Mouse (Mus musculus) hindbrain, embryonic 13.5 days (tissue): Measurements from ENCODE around the gene 1110008L16Rik. TPM values are rescaled to one million over a fixed set of nuclear protein-coding genes. Genes with fewer than 3 reads are reported as not detected.

Source experiments
- ATAC-seq: fragments of 200-750 bp; cut with Nextera tagmentation; 2 replicates; pipeline ENCODE4 v1.8.0; 2017; ENCODE audit warnings: moderate TSS enrichment; ENCODE audit not compliant: low FRiP score
- H3K27ac ChIP-seq: fragments of 300-500 bp; sonication (generic); 2 replicates; pipeline ENCODE4 v1.5.1; 2015; ENCODE audit warnings: inconsistent platforms, mild to moderate bottlenecking, moderate library complexity
- H3K27me3 ChIP-seq: fragments of 300-500 bp; sonication (generic); 2 replicates; pipeline ENCODE4 v1.6.1; 2015; ENCODE audit warnings: mild to moderate bottlenecking, inconsistent platforms
- H3K36me3 ChIP-seq: fragments of 300-500 bp; sonication (generic); 2 replicates; pipeline ENCODE4 v1.6.1; 2015; ENCODE audit warnings: mild to moderate bottlenecking, inconsistent platforms
- H3K4me1 ChIP-seq: fragments of 300-500 bp; sonication (generic); replicated peaks from 2 replicates; pipeline ENCODE4 v1.6.1; 2015; ENCODE audit warnings: inconsistent platforms
- H3K4me2 ChIP-seq: fragments of 300-500 bp; sonication (generic); 2 replicates; pipeline ENCODE4 v1.6.1; 2015; ENCODE audit warnings: inconsistent platforms, mild to moderate bottlenecking, moderate library complexity
- H3K4me3 ChIP-seq: fragments of 300-500 bp; sonication (generic); 2 replicates; pipeline ENCODE4 v1.5.1; 2015; ENCODE audit warnings: mild to moderate bottlenecking, inconsistent platforms
- H3K9ac ChIP-seq: fragments of 300-500 bp; sonication (generic); 2 replicates; pipeline ENCODE4 v1.6.1; 2015; ENCODE audit warnings: mild to moderate bottlenecking, inconsistent platforms
- H3K9me3 ChIP-seq: fragments of 300-500 bp; sonication (generic); 2 replicates; pipeline ENCODE4 v1.6.1; 2016; ENCODE audit warnings: inconsistent platforms
- WGBS: fragments of 180-500 bp; shearing (Covaris S2); methylation state at CpG from one replicate; pipeline ENCODE4 v1.1.7; 2015; 5-methylcytosine and 5-hydroxymethylcytosine counted together
- polyA plus RNA-seq: library from polyadenylated mRNA; unstranded; fragments of >200 nt; fragmentation: Nextera tagmentation; extraction: Ambion mirVana; gene quantifications from 2 replicates; pipeline ENCODE4 v1.2.1, GENCODE M21; 2015

1110008L16Rik gene
- polyA plus RNA-seq, 1 experiment from 2014 or later = 8.9 TPM

GRCm38 (mm10) chr12:55399128-55399677 lies 99.8 kb downstream of the 1110008L16Rik start:
- 2% methylated on average over 20 of the region's 20 CpGs for WGBS
- peak overlapping the region; percentile 97 for H3K4me2 ChIP-seq
- peaks cover 16% of the 10 kb centered on the region for H3K4me1 ChIP-seq
- peak overlapping the region; percentile 93 for H3K27ac ChIP-seq
- no peaks in the 10 kb centered on the region; the same call in 1 of the 2 replicates for H3K36me3 ChIP-seq
- peak overlapping the region; percentile 94 for H3K4me3 ChIP-seq
- no peak; the same call in 1 of the 2 replicates for ATAC-seq
- H3K27me3 ChIP-seq = no peaks in the 10 kb centered on the region
- peak overlapping the region; percentile 94 for H3K9ac ChIP-seq
- H3K9me3 ChIP-seq = no peaks in the 10 kb centered on the region

- H3K27me3 ChIP-seq = no peaks in the 10 kb centered on the region
- H3K4me3 ChIP-seq = no peak overlapping the region
- H3K9me3 ChIP-seq = no peaks in the 10 kb centered on the region
- ATAC-seq = no peak
- no peak overlapping the region for H3K4me2 ChIP-seq
- H3K36me3 ChIP-seq = peaks cover 48% of the 10 kb centered on the region
- no peak overlapping the region for H3K27ac ChIP-seq
- H3K9ac ChIP-seq = no peak overlapping the region
- no peaks in the 10 kb centered on the region for H3K4me1 ChIP-seq
- WGBS = 93% methylated on average over 5 of the region's 5 CpGs
Observed at GRCm38 (mm10) chr12:55407888-55408287, 108.5 kb downstream of the 1110008L16Rik start.

DNA sequence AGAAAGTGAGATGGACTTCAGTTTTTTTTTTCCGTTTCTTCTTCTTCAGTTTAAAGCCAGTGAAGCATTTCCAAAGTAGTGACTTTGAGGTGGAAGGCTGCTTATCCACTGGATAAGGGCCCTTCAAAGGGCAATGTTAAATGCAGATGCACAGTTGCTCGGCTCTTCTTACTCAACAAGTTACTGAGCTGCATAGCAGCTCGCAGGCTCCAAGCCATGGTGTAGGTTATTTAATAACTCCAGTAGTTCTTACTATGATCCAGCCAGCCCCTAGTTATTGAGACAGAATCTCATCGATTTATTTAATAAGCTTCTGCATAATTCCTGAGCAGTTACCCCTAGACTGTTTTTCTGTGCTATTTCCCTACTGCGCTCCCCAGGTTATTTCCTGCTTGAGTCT lies 115.9 kb downstream of the 1110008L16Rik start:
- WGBS = 99% methylated on average over 5 of the region's 5 CpGs
- H3K27me3 ChIP-seq = no peaks in the 10 kb centered on the region
- H3K36me3 ChIP-seq = peaks cover 86% of the 10 kb centered on the region

GRCm38 (mm10) chr12:55415762-55416161 lies 116.4 kb downstream of the 1110008L16Rik start:
- H3K27ac ChIP-seq = no peak overlapping the region
- 79% methylated on average over 1 of the region's 1 CpGs for WGBS
- no peaks in the 10 kb centered on the region for H3K9me3 ChIP-seq
- no peaks in the 10 kb centered on the region for H3K27me3 ChIP-seq
- H3K4me1 ChIP-seq = no peaks in the 10 kb centered on the region
- H3K4me3 ChIP-seq = no peak overlapping the region
- no peak for ATAC-seq
- H3K36me3 ChIP-seq = peaks cover 87% of the 10 kb centered on the region
- no peak overlapping the region for H3K4me2 ChIP-seq
- H3K9ac ChIP-seq = no peak overlapping the region

More for the DNA sequence above, 115.9 kb downstream of the 1110008L16Rik start:
- no peak for ATAC-seq
- Histone ChIP-seq H3K4me1 (no peaks in the 10 kb centered on the region), H3K9me3 (no peaks in the 10 kb centered on the region), H3K4me3 (no peak overlapping the region), H3K27ac (no peak overlapping the region), H3K4me2 (no peak overlapping the region), H3K9ac (no peak overlapping the region)

- Histone ChIP-seq H3K4me1 (no peaks in the 10 kb centered on the region), H3K4me3 (no peak overlapping the region), H3K27ac (no peak overlapping the region), H3K9me3 (no peaks in the 10 kb centered on the region), H3K36me3 (peaks cover 50% of the 10 kb centered on the region), H3K4me2 (no peak overlapping the region), H3K9ac (no peak overlapping the region), H3K27me3 (no peaks in the 10 kb centered on the region)
- WGBS = 95% methylated on average over 24 of the region's 24 CpGs
- ATAC-seq = no peak
Observed at GRCm38 (mm10) chr12:55420220-55420619, 120.8 kb downstream of the 1110008L16Rik start.

GRCm38 (mm10) chr12:55422057-55422456 lies 122.7 kb downstream of the 1110008L16Rik start:
- Histone ChIP-seq H3K36me3 (peaks cover 33% of the 10 kb centered on the region), H3K9me3 (no peaks in the 10 kb centered on the region), H3K4me3 (no peak overlapping the region), H3K27ac (no peak overlapping the region), H3K27me3 (no peaks in the 10 kb centered on the region), H3K4me1 (no peaks in the 10 kb centered on the region), H3K9ac (no peak overlapping the region), H3K4me2 (no peak overlapping the region)
- 45% methylated on average over 3 of the region's 3 CpGs for WGBS
- no peak for ATAC-seq

GRCm38 (mm10) chr12:55426300-55426699 lies 126.9 kb downstream of the 1110008L16Rik start:
- no peak overlapping the region for H3K9ac ChIP-seq
- no peak overlapping the region for H3K27ac ChIP-seq
- no peak overlapping the region for H3K4me3 ChIP-seq
- H3K4me1 ChIP-seq = no peaks in the 10 kb centered on the region
- H3K4me2 ChIP-seq = no peak overlapping the region
- no peaks in the 10 kb centered on the region for H3K27me3 ChIP-seq
- H3K36me3 ChIP-seq = no peaks in the 10 kb centered on the region; the same call in 1 of the 2 replicates
- WGBS = 90% methylated on average over 7 of the region's 7 CpGs
- H3K9me3 ChIP-seq = no peaks in the 10 kb centered on the region
- ATAC-seq = no peak

DNA sequence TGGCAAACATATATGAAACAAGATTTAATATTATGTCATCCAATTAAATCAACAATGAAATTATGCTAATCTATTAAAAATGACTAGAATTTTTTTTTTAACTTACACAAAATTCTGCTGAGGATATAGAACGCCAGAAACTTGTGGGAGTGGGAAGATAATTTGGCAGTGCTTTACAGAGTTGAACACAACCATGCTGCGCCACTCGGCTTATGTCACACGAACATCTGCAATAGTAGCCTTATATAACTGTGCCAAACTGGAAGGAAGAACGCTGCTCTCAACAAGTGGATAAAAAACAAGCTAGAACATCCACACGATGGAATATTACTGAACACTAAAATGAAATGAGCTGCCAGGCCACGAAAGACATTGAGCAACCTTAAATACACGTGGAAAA lies 129.8 kb downstream of the 1110008L16Rik start:
- no peaks in the 10 kb centered on the region for H3K4me1 ChIP-seq
- no peaks in the 10 kb centered on the region for H3K9me3 ChIP-seq
- no peak overlapping the region for H3K27ac ChIP-seq
- H3K4me3 ChIP-seq = no peak overlapping the region
- no peak for ATAC-seq
- H3K27me3 ChIP-seq = no peaks in the 10 kb centered on the region
- H3K9ac ChIP-seq = no peak overlapping the region
- no peak overlapping the region for H3K4me2 ChIP-seq
- H3K36me3 ChIP-seq = no peaks in the 10 kb centered on the region
- 90% methylated on average over 8 of the region's 8 CpGs for WGBS

DNA sequence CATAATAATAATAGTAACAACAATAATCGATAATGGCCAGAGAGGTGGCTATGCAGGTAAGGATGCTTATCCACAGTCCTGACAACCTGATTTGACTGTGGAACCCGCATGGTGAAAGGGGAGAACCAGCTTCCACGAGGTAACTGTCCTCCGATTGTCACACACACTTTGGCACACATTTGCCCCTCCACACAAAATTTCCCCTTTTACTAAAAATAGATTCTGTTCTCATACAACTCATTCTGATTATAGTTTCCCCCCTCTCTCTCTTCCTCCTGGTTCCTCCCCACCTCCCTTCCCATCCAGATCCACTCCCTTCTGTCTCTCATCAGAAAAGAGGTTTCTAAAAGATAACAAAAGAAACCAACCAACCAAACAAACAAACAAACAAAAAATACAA lies 130.6 kb downstream of the 1110008L16Rik start:
- Histone ChIP-seq H3K36me3 (no peaks in the 10 kb centered on the region), H3K27me3 (no peaks in the 10 kb centered on the region), H3K9ac (no peak overlapping the region), H3K4me1 (no peaks in the 10 kb centered on the region), H3K4me2 (no peak overlapping the region), H3K27ac (no peak overlapping the region), H3K4me3 (no peak overlapping the region), H3K9me3 (no peaks in the 10 kb centered on the region)
- WGBS = 90% methylated on average over 4 of the region's 4 CpGs
- ATAC-seq = no peak

Other genes starting within 250 kb of the 1110008L16Rik start
- gene 2700097O09Rik, start 219.5 kb upstream of the 1110008L16Rik start, polyA plus RNA-seq = 35.9 and 37.3 TPM in 2 replicates
- 188 and 196 TPM in 2 replicates for gene Srp54a, start 219.3 kb upstream of the 1110008L16Rik start, polyA plus RNA-seq
- 45.1 and 46.1 TPM in 2 replicates for gene Fam177a, start 175.1 kb upstream of the 1110008L16Rik start, polyA plus RNA-seq
- gene Srp54b, start 144.5 kb upstream of the 1110008L16Rik start, polyA plus RNA-seq = 69.7 and 74.4 TPM in 2 replicates
- gene 1700047I17Rik2, start 100.0 kb upstream of the 1110008L16Rik start, polyA plus RNA-seq = not detected in 2 replicates
- gene Srp54c, start 69.4 kb upstream of the 1110008L16Rik start, polyA plus RNA-seq = 79.7 and 82.2 TPM in 2 replicates
- 27.2 and 27.7 TPM in 2 replicates for gene Ppp2r3c, start 3.4 kb downstream of the 1110008L16Rik start, polyA plus RNA-seq
- gene Psma6, start 84.6 kb downstream of the 1110008L16Rik start, polyA plus RNA-seq = 444 and 450 TPM in 2 replicates
- 55.3 and 60.7 TPM in 2 replicates for gene Nfkbia, start 193.1 kb downstream of the 1110008L16Rik start, polyA plus RNA-seq